Comparison of ENCODE assay signal across 18 mouse cellular contexts in genomic region chr5:115438667-115439066, GRCm38 (mm10). TPM values are rescaled to one million over a fixed set of nuclear protein-coding genes. Genes with fewer than 3 reads are reported as not detected.
DNase-seq lines count a peak whose midpoint lies in the region; ATAC-seq and TF ChIP-seq lines count a peak whose summit lies in the region.
"Had no signal": no experiment of that assay in that cellular context is flagged by ENCODE, and none has a peak within 500 bp of the region (broad histone marks: within the 10 kb centered on the region; RNA-seq: fewer than 3 reads in every experiment).

No protein-coding gene starts in this region.

- ATAC-seq in forebrain, postnatal 0 days: no peak
- ATAC-seq in midbrain, embryonic 12.5 days (ENCODE audit: low FRiP score, low read depth): no peak
- ATAC-seq: CD4-positive, CD25-positive, alpha-beta regulatory T cell, adult 4 months had no signal

- peaks cover 32% of the 10 kb centered on the region; the same call in 1 of the 2 replicates for H3K36me3 ChIP-seq in E14TG2a.4 (ENCODE audit: insufficient read depth, low read length)
- H3K36me3 ChIP-seq in embryonic facial prominence, embryonic 10.5 days (replicated peaks): peaks cover 98% of the 10 kb centered on the region
- H3K36me3 ChIP-seq in forebrain, postnatal 0 days (ENCODE audit: insufficient read depth): peaks cover 36% of the 10 kb centered on the region
- H3K36me3 ChIP-seq in midbrain, embryonic 12.5 days: peaks cover 78% of the 10 kb centered on the region

- H3K4me1 ChIP-seq in E14TG2a.4 (replicated peaks; ENCODE audit: low read depth, low read length): peaks cover 84% of the 10 kb centered on the region
- H3K4me1 ChIP-seq in embryonic facial prominence, embryonic 10.5 days: peaks cover 77% of the 10 kb centered on the region
- peaks cover 32% of the 10 kb centered on the region for H3K4me1 ChIP-seq in forebrain, postnatal 0 days (ENCODE audit: insufficient read depth)
- H3K4me1 ChIP-seq in midbrain, embryonic 12.5 days: peaks cover 69% of the 10 kb centered on the region

- H3K9me3 ChIP-seq in E14TG2a.4 (ENCODE audit: low read length): no peaks in the 10 kb centered on the region
- no peaks in the 10 kb centered on the region for H3K9me3 ChIP-seq in embryonic facial prominence, embryonic 10.5 days
- H3K9me3 ChIP-seq in forebrain, postnatal 0 days (ENCODE audit: low read length): no peaks in the 10 kb centered on the region
- H3K9me3 ChIP-seq in midbrain, embryonic 12.5 days: no peaks in the 10 kb centered on the region

- TF ChIP-seq CTCF in E14TG2a.4 (conservative IDR thresholded peaks at IDR 0.05; ENCODE audit: low read length): no peak
- TF ChIP-seq CTCF in forebrain, postnatal 0 days (IDR thresholded peaks at IDR 0.05; ENCODE audit: low read depth): no peak

- H3K4me3 ChIP-seq in E14TG2a.4 (replicated peaks; ENCODE audit: low read length): peak overlapping the region; percentile 17; the same call in 1 of the 2 replicates
- peak overlapping the region; percentile 97 for H3K4me3 ChIP-seq in embryonic facial prominence, embryonic 10.5 days
- H3K4me3 ChIP-seq in forebrain, postnatal 0 days (ENCODE audit: low read depth, low read length): no peak overlapping the region
- peak overlapping the region; percentile 100 for H3K4me3 ChIP-seq in midbrain, embryonic 12.5 days
- H3K4me3 ChIP-seq: left cerebral cortex, adult 2 months had no signal

- peaks cover 11% of the 10 kb centered on the region for H3K27me3 ChIP-seq in E14TG2a.4 (ENCODE audit: insufficient read depth, low read length)
- H3K27me3 ChIP-seq in embryonic facial prominence, embryonic 10.5 days (replicated peaks; ENCODE audit: low read depth, poor library complexity, severe bottlenecking): no peaks in the 10 kb centered on the region
- no peaks in the 10 kb centered on the region for H3K27me3 ChIP-seq in forebrain, postnatal 0 days (ENCODE audit: insufficient read depth, low read length)
- H3K27me3 ChIP-seq in midbrain, embryonic 12.5 days: no peaks in the 10 kb centered on the region

- H3K27ac ChIP-seq in embryonic facial prominence, embryonic 10.5 days (replicated peaks): peak overlapping the region; percentile 100
- 0 out of 2 replicates have a peak overlapping the region, but pooled peaks have one; percentile 29 for H3K27ac ChIP-seq in forebrain, postnatal 0 days (ENCODE audit: low read depth, low read length)
- peak overlapping the region; percentile 99 for H3K27ac ChIP-seq in midbrain, embryonic 12.5 days (replicated peaks)
- H3K27ac ChIP-seq: liver, embryonic 14.5 days; macrophage; stomach, postnatal 0 days had no signal

- no peak overlapping the region for H3K4me2 ChIP-seq in forebrain, postnatal 0 days (ENCODE audit: low read depth)
- H3K4me2 ChIP-seq in midbrain, embryonic 12.5 days (replicated peaks): peak overlapping the region; percentile 94

- DNase-seq in embryonic facial prominence, embryonic 10.5 days (ENCODE audit: low spot score): peak; percentile 62
- no peak for DNase-seq in forebrain, postnatal 0 days
- no peak for DNase-seq in thymus, postnatal 10 days (ENCODE audit: low spot score in 2 of 2)
- no peak for DNase-seq in retina, postnatal 1 day
- DNase-seq in thymus, postnatal 14 days: no peak
- DNase-seq: adrenal gland, postnatal 25 days; cerebellum, adult 2 months; gastrocnemius, postnatal 14 days; heart, postnatal 14 days; kidney, adult 18-20 months had no signal

- H3K9ac ChIP-seq in forebrain, postnatal 0 days: no peak overlapping the region
- H3K9ac ChIP-seq in midbrain, embryonic 12.5 days (replicated peaks): peak overlapping the region; percentile 100
- H3K9ac ChIP-seq: liver, embryonic 14.5 days had no signal

- WGBS in embryonic facial prominence, embryonic 10.5 days: 13% methylated on average over 7 of the region's 7 CpGs
- 15% methylated on average over 7 of the region's 7 CpGs for WGBS in forebrain, postnatal 0 days
- WGBS in midbrain, embryonic 12.5 days: 14% methylated on average over 7 of the region's 7 CpGs

RNA-seq across cellular contexts. Expression of gene Msi1, which starts 9.3 kb away (rescaled TPM):
- polyA plus RNA-seq in embryonic facial prominence, embryonic 10.5 days (2016; fragmentation: Nextera tagmentation; extraction: Ambion mirVana): 86.3 and 111 TPM in 2 replicates
- 53.8 and 65.9 TPM in 2 replicates for total RNA-seq in forebrain, postnatal 0 days (2014; rRNA removed)
- 48.2 and 49.9 TPM in 2 replicates for polyA plus RNA-seq in forebrain, postnatal 0 days (2015; fragmentation: Nextera tagmentation; extraction: Ambion mirVana)
- 211 and 227 TPM in 2 replicates for polyA plus RNA-seq in midbrain, embryonic 12.5 days (2016; fragmentation: Nextera tagmentation; extraction: Ambion mirVana)
- total RNA-seq: neutrophil, adult 5-6 weeks had no signal
- polyA plus RNA-seq: CD4-positive, CD25-positive, alpha-beta regulatory T cell, adult 4 months; macrophage had no signal

RNA-seq across cellular contexts. Expression of gene Pla2g1b, which starts 27.4 kb away (rescaled TPM):
- not detected in 2 replicates for polyA plus RNA-seq in embryonic facial prominence, embryonic 10.5 days (2016; fragmentation: Nextera tagmentation; extraction: Ambion mirVana)
- not detected in 2 replicates for total RNA-seq in forebrain, postnatal 0 days (2014; rRNA removed)
- not detected in 2 replicates for polyA plus RNA-seq in forebrain, postnatal 0 days (2015; fragmentation: Nextera tagmentation; extraction: Ambion mirVana)
- polyA plus RNA-seq in midbrain, embryonic 12.5 days (2016; fragmentation: Nextera tagmentation; extraction: Ambion mirVana): not detected in 2 replicates
- total RNA-seq: adrenal gland, postnatal 25 days; gastrocnemius, postnatal 14 days; heart, postnatal 14 days; left cerebral cortex, adult 2 months; neutrophil, adult 5-6 weeks had no signal
- polyA plus RNA-seq: CD4-positive, CD25-positive, alpha-beta regulatory T cell, adult 4 months; cerebellum, adult 2 months; liver, embryonic 14.5 days; macrophage had no signal

RNA-seq across cellular contexts. Expression of gene Sirt4, which starts 45.9 kb away (rescaled TPM):
- polyA plus RNA-seq in embryonic facial prominence, embryonic 10.5 days (2016; fragmentation: Nextera tagmentation; extraction: Ambion mirVana): 14.5 and 16.0 TPM in 2 replicates
- 34.5 and 36.3 TPM in 2 replicates for total RNA-seq in forebrain, postnatal 0 days (2014; rRNA removed)
- polyA plus RNA-seq in forebrain, postnatal 0 days (2015; fragmentation: Nextera tagmentation; extraction: Ambion mirVana): 18.3 and 18.8 TPM in 2 replicates
- 24.2 and 26.2 TPM in 2 replicates for polyA plus RNA-seq in midbrain, embryonic 12.5 days (2016; fragmentation: Nextera tagmentation; extraction: Ambion mirVana)

Comparison
In these comparisons a context has a peak if more than half of its experiments do, and no peak if none do; other contexts are left out.
1. H3K27ac ChIP-seq: peak in every context shown above with its lines; median percentile 100 in embryonic facial prominence, embryonic 10.5 days; 99 in midbrain, embryonic 12.5 days; 29 in forebrain, postnatal 0 days.